Mouse (Mus musculus) heart, postnatal 0 days (tissue): ENCODE results near the gene Veph1. TPM values are rescaled to one million over a fixed set of nuclear protein-coding genes. Genes with fewer than 3 reads are reported as not detected.

Source experiments
- ATAC-seq: fragments of 200-750 bp; cut with Nextera tagmentation; 2 replicates; pipeline ENCODE4 v1.8.0; 2017; ENCODE audit warnings: low read depth, moderate number of reproducible peaks, moderate library complexity; ENCODE audit not compliant: insufficient read depth
- DNase-seq: peaks from one replicate; pipeline ENCODE4 v3.0.0-alpha.2; 2016; ENCODE audit warnings: low spot score
- H3K27ac ChIP-seq: fragments of 300-500 bp; sonication (generic); 2 replicates; pipeline ENCODE4 v1.5.1; 2014; ENCODE audit warnings: low read depth, mild to moderate bottlenecking
- H3K27me3 ChIP-seq: fragments of 300-500 bp; sonication (generic); 2 replicates; pipeline ENCODE4 v1.6.1; 2014; ENCODE audit warnings: low read length, mixed read lengths; ENCODE audit not compliant: control insufficient read depth, insufficient read depth
- H3K36me3 ChIP-seq: fragments of 300-500 bp; sonication (generic); replicated peaks from 2 replicates; pipeline ENCODE4 v1.6.1; 2014; ENCODE audit warnings: low read length, mixed read lengths; ENCODE audit not compliant: control insufficient read depth, insufficient read depth
- H3K4me1 ChIP-seq: fragments of 300-500 bp; sonication (generic); 2 replicates; pipeline ENCODE4 v1.6.1; 2014; ENCODE audit warnings: antibody characterized with exemption; ENCODE audit not compliant: control insufficient read depth, insufficient read depth
- H3K4me2 ChIP-seq: fragments of 300-500 bp; sonication (generic); 2 replicates; pipeline ENCODE4 v1.6.1; 2014; ENCODE audit warnings: low read depth, mild to moderate bottlenecking, low read length, moderate library complexity
- H3K4me3 ChIP-seq: fragments of 300-500 bp; sonication (generic); 2 replicates; pipeline ENCODE4 v1.5.1; 2014; ENCODE audit warnings: low read depth, low read length
- H3K9ac ChIP-seq: fragments of 300-500 bp; sonication (generic); replicated peaks from 2 replicates; pipeline ENCODE4 v1.6.1; 2014; ENCODE audit warnings: low read depth, low read length, mixed read lengths
- H3K9me3 ChIP-seq: fragments of 300-500 bp; sonication (generic); replicated peaks from 2 replicates; pipeline ENCODE4 v1.6.1; 2016; ENCODE audit warnings: low read length; ENCODE audit not compliant: control insufficient read depth
- CTCF ChIP-seq: IDR thresholded peaks from 2 replicates; pipeline ENCODE4 v1.5.1; 2016; ENCODE audit warnings: antibody characterized with exemption, control low read depth, low read depth
- EP300 ChIP-seq: IDR thresholded peaks from 2 replicates; pipeline ENCODE4 v1.6.1; 2016; ENCODE audit warnings: antibody characterized with exemption, low read depth
- WGBS: fragments of 180-500 bp; shearing (Covaris S2); extraction: QIAGEN DNeasy Blood & Tissue Kit; methylation state at CpG from one replicate; pipeline ENCODE4 v1.1.7; 2014; 5-methylcytosine and 5-hydroxymethylcytosine counted together
- polyA plus RNA-seq: library from polyadenylated mRNA; unstranded; fragments of >200 nt; fragmentation: Nextera tagmentation; extraction: Ambion mirVana; gene quantifications from 2 replicates; pipeline ENCODE4 v1.2.1, GENCODE M21; 2015
- total RNA-seq: library from RNA; depleted of rRNA; stranded (reverse); fragments of >200 nt; gene quantifications from 2 replicates; pipeline ENCODE4 v1.2.3, GENCODE M21; 2014; ENCODE audit warnings: low replicate concordance

Veph1 gene
- total and polyA plus RNA-seq, 2 experiments from 2014 or later = 0.30 to 2.5 TPM

GRCm38 (mm10) chr3:66101074-66101473, 195.6 kb downstream of the Veph1 start:
- H3K9ac ChIP-seq = no peak overlapping the region
- no peak for DNase-seq
- H3K4me3 ChIP-seq = no peak overlapping the region
- no peak overlapping the region for H3K4me2 ChIP-seq
- H3K27me3 ChIP-seq = no peaks in the 10 kb centered on the region
- WGBS = 70% methylated on average over 2 of the region's 2 CpGs
- TF ChIP-seq CTCF (no peak), EP300 (no peak)
- H3K4me1 ChIP-seq = no peaks in the 10 kb centered on the region
- H3K9me3 ChIP-seq = no peaks in the 10 kb centered on the region
- no peak for ATAC-seq
- no peak overlapping the region for H3K27ac ChIP-seq
- no peaks in the 10 kb centered on the region for H3K36me3 ChIP-seq

DNA sequence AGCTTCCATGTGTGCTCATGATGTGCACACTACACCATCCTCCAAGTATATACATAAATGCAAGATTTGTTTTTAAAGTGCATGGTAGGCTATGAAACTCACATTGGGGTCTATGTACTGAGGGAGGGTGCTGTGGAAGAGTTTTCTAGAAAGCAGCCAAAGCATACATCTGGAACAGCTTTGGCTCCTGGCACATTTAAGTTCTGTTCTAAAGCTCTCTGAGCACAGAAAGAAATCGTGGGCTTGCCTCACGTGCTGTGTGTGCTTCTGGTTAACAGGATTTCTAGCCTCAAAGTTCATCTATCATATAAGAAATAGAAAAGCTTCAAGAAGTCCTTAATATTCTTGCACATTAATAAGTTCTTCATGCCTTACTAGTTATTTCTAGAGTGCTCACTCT, 204.9 kb downstream of the Veph1 start:
- ATAC-seq (no peak), DNase-seq (no peak)
- Histone ChIP-seq H3K27me3 (no peaks in the 10 kb centered on the region), H3K9me3 (no peaks in the 10 kb centered on the region), H3K36me3 (no peaks in the 10 kb centered on the region), H3K4me1 (no peaks in the 10 kb centered on the region), H3K4me2 (no peak overlapping the region), H3K4me3 (no peak overlapping the region), H3K27ac (no peak overlapping the region), H3K9ac (no peak overlapping the region)
- WGBS = 59% methylated on average over 2 of the region's 2 CpGs
- TF ChIP-seq CTCF = no peak
- TF ChIP-seq EP300 = no peak

GRCm38 (mm10) chr3:66087608-66088007, 209.0 kb downstream of the Veph1 start:
- Histone ChIP-seq H3K36me3 (no peaks in the 10 kb centered on the region), H3K4me2 (no peak overlapping the region), H3K4me1 (no peaks in the 10 kb centered on the region), H3K4me3 (no peak overlapping the region), H3K9me3 (peaks cover 4% of the 10 kb centered on the region; the same call in 1 of the 2 replicates), H3K9ac (no peak overlapping the region), H3K27ac (no peak overlapping the region), H3K27me3 (no peaks in the 10 kb centered on the region)
- DNase-seq (no peak), ATAC-seq (no peak)
- 74% methylated on average over 7 of the region's 7 CpGs for WGBS
- TF ChIP-seq CTCF (no peak), EP300 (no peak)

- no peak for DNase-seq
- Histone ChIP-seq H3K4me3 (no peak overlapping the region), H3K27me3 (no peaks in the 10 kb centered on the region), H3K36me3 (no peaks in the 10 kb centered on the region), H3K4me2 (no peak overlapping the region), H3K4me1 (no peaks in the 10 kb centered on the region), H3K9me3 (peaks cover 4% of the 10 kb centered on the region; the same call in 1 of the 2 replicates), H3K27ac (no peak overlapping the region), H3K9ac (no peak overlapping the region)
- WGBS = 79% methylated on average over 3 of the region's 3 CpGs
- no peak for ATAC-seq
- TF ChIP-seq EP300 (no peak), CTCF (no peak)
Observed at GRCm38 (mm10) chr3:66083856-66084255, 212.8 kb downstream of the Veph1 start.

GRCm38 (mm10) chr3:66083407-66083806, 213.2 kb downstream of the Veph1 start:
- no peak overlapping the region for H3K27ac ChIP-seq
- H3K27me3 ChIP-seq = no peaks in the 10 kb centered on the region
- no peaks in the 10 kb centered on the region for H3K36me3 ChIP-seq
- peaks cover 4% of the 10 kb centered on the region; the same call in 1 of the 2 replicates for H3K9me3 ChIP-seq
- no peak overlapping the region for H3K4me3 ChIP-seq
- whole genome bisulfite sequencing = 73% methylated on average over 5 of the region's 5 CpGs
- TF ChIP-seq EP300 (no peak), CTCF (no peak)
- DNase-seq (no peak), ATAC-seq (no peak)
- no peak overlapping the region for H3K4me2 ChIP-seq
- no peak overlapping the region for H3K9ac ChIP-seq
- H3K4me1 ChIP-seq = no peaks in the 10 kb centered on the region

GRCm38 (mm10) chr3:66082975-66083374, 213.7 kb downstream of the Veph1 start:
- Histone ChIP-seq H3K4me3 (no peak overlapping the region), H3K36me3 (no peaks in the 10 kb centered on the region), H3K4me1 (no peaks in the 10 kb centered on the region), H3K27me3 (no peaks in the 10 kb centered on the region), H3K27ac (no peak overlapping the region), H3K9ac (no peak overlapping the region), H3K9me3 (peaks cover 4% of the 10 kb centered on the region; the same call in 1 of the 2 replicates), H3K4me2 (no peak overlapping the region)
- WGBS = 87% methylated on average over 4 of the region's 4 CpGs
- TF ChIP-seq CTCF (no peak), EP300 (no peak)
- DNase-seq = no peak
- no peak for ATAC-seq
